Mouse (Mus musculus) liver, embryonic 14.5 days (tissue): ENCODE data around the gene Tmed9. TPM values are rescaled to one million over a fixed set of nuclear protein-coding genes. Genes with fewer than 3 reads are reported as not detected.

ENCODE experiments used
- ATAC-seq: fragments of 200-750 bp; cut with Nextera tagmentation; 2 replicates; pipeline ENCODE4 v1.8.0; 2017; ENCODE audit warnings: moderate number of reproducible peaks, mild to moderate bottlenecking, moderate library complexity; ENCODE audit not compliant: insufficient read depth
- DNase-seq, 3 experiments: peaks; one replicate each; pipeline ENCODE4 v3.0.0-alpha.2; 2012 to 2013; ENCODE audit warnings: low read depth in 3 of 3, low spot score in 3 of 3
- H3K27ac ChIP-seq: fragments of 300-500 bp; sonication (generic); 2 replicates; pipeline ENCODE4 v1.5.1; 2014; ENCODE audit warnings: moderate library complexity, mild to moderate bottlenecking, control low read depth, inconsistent platforms
- H3K27me3 ChIP-seq: fragments of 300-500 bp; sonication (generic); 2 replicates; pipeline ENCODE4 v1.6.1; 2014; ENCODE audit warnings: mild to moderate bottlenecking, low read length, moderate library complexity; ENCODE audit not compliant: control insufficient read depth, insufficient read depth
- H3K36me3 ChIP-seq: fragments of 300-500 bp; sonication (generic); replicated peaks from 2 replicates; pipeline ENCODE4 v1.6.1; 2014; ENCODE audit warnings: low read depth; ENCODE audit not compliant: control insufficient read depth, insufficient read depth
- H3K4me1 ChIP-seq, 2 experiments: fragments of 200-500 bp in 1 of 2; fragments of 300-500 bp in 1 of 2; sonication (generic) in 1 of 2; replicated peaks; 2 replicates each; pipeline ENCODE4 v1.6.1; 2012 to 2014; ENCODE audit warnings: antibody characterized with exemption in 1 of 2, inconsistent platforms in 1 of 2, low read length in 1 of 2; ENCODE audit not compliant: control insufficient read depth in 2 of 2, insufficient read depth in 2 of 2
- H3K4me2 ChIP-seq: fragments of 300-500 bp; sonication (generic); 2 replicates; pipeline ENCODE4 v1.6.1; 2014; ENCODE audit warnings: low read depth, mild to moderate bottlenecking, control low read depth, moderate library complexity
- H3K4me3 ChIP-seq, 2 experiments: fragments of 200-500 bp in 1 of 2; fragments of 300-500 bp in 1 of 2; sonication (generic) in 1 of 2; 2 replicates each; pipeline ENCODE4 v1.5.1; 2012 to 2014; ENCODE audit warnings: low read depth in 2 of 2, low read length in 2 of 2, mild to moderate bottlenecking in 2 of 2, control low read depth in 1 of 2, inconsistent platforms in 1 of 2, moderate library complexity in 1 of 2; ENCODE audit not compliant: insufficient read depth in 1 of 2
- H3K9ac ChIP-seq: fragments of 300-500 bp; sonication (generic); replicated peaks from 2 replicates; pipeline ENCODE4 v1.6.1; 2014; ENCODE audit warnings: mild to moderate bottlenecking, control low read depth, moderate library complexity
- H3K9me3 ChIP-seq: fragments of 300-500 bp; sonication (generic); 2 replicates; pipeline ENCODE4 v1.6.1; 2016; ENCODE audit warnings: low read length, mixed read lengths; ENCODE audit not compliant: control insufficient read depth
- CTCF ChIP-seq: IDR thresholded peaks from 2 replicates; pipeline ENCODE4 v1.5.1; 2016; ENCODE audit warnings: antibody characterized with exemption, low read depth, control low read depth
- EP300 ChIP-seq: IDR thresholded peaks from 2 replicates; pipeline ENCODE4 v1.6.1; 2016; ENCODE audit warnings: antibody characterized with exemption, low read depth
- WGBS: fragments of 180-500 bp; shearing (Covaris S2); extraction: QIAGEN DNeasy Blood & Tissue Kit; methylation state at CpG from one replicate; pipeline ENCODE4 v1.1.7; 2014; ENCODE audit not compliant: insufficient replicate concordance; 5-methylcytosine and 5-hydroxymethylcytosine counted together
- polyA plus RNA-seq, 2 experiments: library from polyadenylated mRNA; depleted of rRNA in 1 of 2; stranded (reverse) in 1 of 2; unstranded in 1 of 2; fragments of >200 nt; fragmentation: Nextera tagmentation in 1 of 2; extraction: Ambion mirVana in 1 of 2; gene quantifications; 2 replicates each; pipeline versions ENCODE4 v1.2.1 to v1.2.3; 2012 to 2014

The Tmed9 gene
- polyA plus RNA-seq, 2 experiments = 20.7 to 58.3 TPM

- Histone ChIP-seq H3K9me3 (no peaks in the 10 kb centered on the region), H3K36me3 (peaks cover 8% of the 10 kb centered on the region), H3K9ac (peak within 1 kb of the TSS; percentile 76), H3K4me3 (peak within 1 kb of the TSS; percentile 74 to 98), H3K4me1 (peaks cover 7 to 13% of the 10 kb centered on the region in 2 experiments; a peak in 1 of 4 replicates), H3K4me2 (peak within 1 kb of the TSS; percentile 96), H3K27me3 (no peaks in the 10 kb centered on the region), H3K27ac (no peak within 1 kb of the TSS)
- ATAC-seq (peak; percentile 97), DNase-seq (peak; percentile 98 to 99 (median 98))
- peak; percentile 24; the same call in 1 of the 2 replicates for TF ChIP-seq EP300
- TF ChIP-seq CTCF = peak; percentile 99
- WGBS = under 1% methylated on average over 69 of the region's 70 CpGs
Observed at GRCm38 (mm10) chr13:55536194-55537175, 37.0 kb upstream of the Tmed9 start, which contains the start of gene Ddx41. TSS of gene Ddx41 (minus strand) at chr13:55536658.

GRCm38 (mm10) chr13:55540933-55541332, 32.6 kb upstream of the Tmed9 start:
- Histone ChIP-seq H3K4me2 (no peak overlapping the region), H3K27me3 (no peaks in the 10 kb centered on the region), H3K9ac (no peak overlapping the region), H3K9me3 (no peaks in the 10 kb centered on the region), H3K4me3 (no peak overlapping the region), H3K27ac (no peak overlapping the region), H3K4me1 (peaks cover 6 to 20% of the 10 kb centered on the region in 2 experiments; a peak in 3 of 4 replicates), H3K36me3 (peaks cover 19% of the 10 kb centered on the region)
- ATAC-seq = no peak
- WGBS = 70% methylated on average over 2 of the region's 2 CpGs
- no peak for DNase-seq
- TF ChIP-seq EP300 (no peak), CTCF (no peak)

GRCm38 (mm10) chr13:55542891-55543290, 30.6 kb upstream of the Tmed9 start:
- Histone ChIP-seq H3K4me3 (no peak overlapping the region), H3K9ac (no peak overlapping the region), H3K27ac (no peak overlapping the region), H3K4me1 (peaks cover 4 to 18% of the 10 kb centered on the region in 2 experiments; a peak in 3 of 4 replicates), H3K36me3 (peaks cover 19% of the 10 kb centered on the region), H3K9me3 (no peaks in the 10 kb centered on the region), H3K4me2 (no peak overlapping the region), H3K27me3 (no peaks in the 10 kb centered on the region)
- TF ChIP-seq CTCF (no peak), EP300 (no peak)
- ATAC-seq (no peak), DNase-seq (no peak)
- 84% methylated on average over 4 of the region's 4 CpGs for WGBS

GRCm38 (mm10) chr13:55543447-55543846, 30.1 kb upstream of the Tmed9 start:
- Histone ChIP-seq H3K27ac (no peak overlapping the region), H3K4me3 (no peak overlapping the region), H3K9me3 (no peaks in the 10 kb centered on the region), H3K4me1 (peaks cover 4 to 18% of the 10 kb centered on the region in 2 experiments; a peak in 3 of 4 replicates), H3K9ac (no peak overlapping the region), H3K4me2 (no peak overlapping the region), H3K36me3 (peaks cover 19% of the 10 kb centered on the region), H3K27me3 (no peaks in the 10 kb centered on the region)
- TF ChIP-seq EP300 = no peak
- TF ChIP-seq CTCF = no peak
- no peak for ATAC-seq
- WGBS = 81% methylated on average over 8 of the region's 8 CpGs
- DNase-seq = no peak

- Histone ChIP-seq H3K4me3 (no peak overlapping the region), H3K27me3 (no peaks in the 10 kb centered on the region), H3K9ac (no peak overlapping the region), H3K9me3 (no peaks in the 10 kb centered on the region), H3K4me2 (peak overlapping the region; percentile 4), H3K36me3 (peaks cover 13% of the 10 kb centered on the region), H3K27ac (no peak overlapping the region), H3K4me1 (peaks cover 4 to 18% of the 10 kb centered on the region in 2 experiments; a peak in 3 of 4 replicates)
- WGBS = 25% methylated on average over 6 of the region's 6 CpGs
- ATAC-seq (peak; percentile 93), DNase-seq (peak in 2 of 3 experiments; percentile 45 to 47)
- no peak for TF ChIP-seq CTCF
- TF ChIP-seq EP300 = peak; percentile 54
Observed at GRCm38 (mm10) chr13:55544792-55545191, 28.7 kb upstream of the Tmed9 start.
